Mouse (Mus musculus) small intestine, adult 2 months (tissue): ENCODE results near the gene Gm20388.

Source experiments
- CTCF ChIP-seq: fragments of 200-500 bp; IDR thresholded peaks from 2 replicates; pipeline ENCODE4 v1.5.1; 2012; ENCODE audit warnings: low read depth, mild to moderate bottlenecking, control low read depth, inconsistent platforms, low read length, moderate library complexity, mixed read lengths; ENCODE audit not compliant: insufficient replicate concordance, insufficient read length; ENCODE audit errors: extremely low read depth
- POLR2A ChIP-seq: fragments of 200-500 bp; IDR thresholded peaks from 2 replicates; pipeline ENCODE4 v1.6.1; 2012; ENCODE audit warnings: low read depth, mild to moderate bottlenecking, control low read depth, inconsistent platforms, low read length, moderate library complexity

GRCm38 (mm10) chr8:121127756-121128375 lies 1217.2 kb downstream of the Gm20388 start, which contains the start of gene Foxl1:
- no peak for TF ChIP-seq POLR2A
- TF ChIP-seq CTCF, result no peak
